Mouse (Mus musculus) midbrain, embryonic 12.5 days (tissue): ENCODE data around the gene Rccd1. TPM values are rescaled to one million over a fixed set of nuclear protein-coding genes. Genes with fewer than 3 reads are reported as not detected.

Experiments
- ATAC-seq: fragments of 200-750 bp; cut with Nextera tagmentation; 2 replicates; pipeline ENCODE4 v1.8.0; 2017; ENCODE audit warnings: low read depth, moderate TSS enrichment, moderate library complexity; ENCODE audit not compliant: low FRiP score
- H3K27ac ChIP-seq: fragments of 300-500 bp; sonication (generic); replicated peaks from 2 replicates; pipeline ENCODE4 v1.5.1; 2016; ENCODE audit warnings: mild to moderate bottlenecking
- H3K27me3 ChIP-seq: fragments of 300-500 bp; sonication (generic); 2 replicates; pipeline ENCODE4 v1.6.1; 2016; ENCODE audit warnings: mild to moderate bottlenecking
- H3K36me3 ChIP-seq: fragments of 300-500 bp; sonication (generic); 2 replicates; pipeline ENCODE4 v1.6.1; 2016
- H3K4me1 ChIP-seq: fragments of 300-500 bp; sonication (generic); 2 replicates; pipeline ENCODE4 v1.6.1; 2016
- H3K4me2 ChIP-seq: fragments of 300-500 bp; sonication (generic); replicated peaks from 2 replicates; pipeline ENCODE4 v1.6.1; 2016; ENCODE audit warnings: mild to moderate bottlenecking, moderate library complexity
- H3K4me3 ChIP-seq: fragments of 300-500 bp; sonication (generic); 2 replicates; pipeline ENCODE4 v1.5.1; 2016; ENCODE audit warnings: mild to moderate bottlenecking
- H3K9ac ChIP-seq: fragments of 300-500 bp; sonication (generic); replicated peaks from 2 replicates; pipeline ENCODE4 v1.6.1; 2016; ENCODE audit warnings: mild to moderate bottlenecking, moderate library complexity
- H3K9me3 ChIP-seq: fragments of 300-500 bp; sonication (generic); 2 replicates; pipeline ENCODE4 v1.6.1; 2016; ENCODE audit warnings: mild to moderate bottlenecking
- WGBS: fragments of 180-500 bp; shearing (Covaris S2); methylation state at CpG from one replicate; pipeline ENCODE4 v1.1.7; 2016; 5-methylcytosine and 5-hydroxymethylcytosine counted together
- polyA plus RNA-seq: library from polyadenylated mRNA; unstranded; fragments of >200 nt; fragmentation: Nextera tagmentation; extraction: Ambion mirVana; gene quantifications from 2 replicates; pipeline ENCODE4 v1.2.1, GENCODE M21; 2016

Gene Rccd1
- polyA plus RNA-seq, 1 experiment from 2014 or later, result 14.2 TPM

- H3K36me3 ChIP-seq, result peaks cover 67% of the 10 kb centered on the region
- H3K9me3 ChIP-seq, result no peaks in the 10 kb centered on the region
- H3K4me2 ChIP-seq, result peak overlapping the region; percentile 81
- H3K4me1 ChIP-seq, result peaks cover 15% of the 10 kb centered on the region
- H3K4me3 ChIP-seq, result peak overlapping the region; percentile 61
- H3K27me3 ChIP-seq, result no peaks in the 10 kb centered on the region
- WGBS, result 23% methylated on average over 8 of the region's 8 CpGs
- H3K9ac ChIP-seq, result peak overlapping the region; percentile 63
- ATAC-seq, result no peak
- H3K27ac ChIP-seq, result 0 out of 2 replicates have a peak overlapping the region, but pooled peaks have one; percentile 80
These were observed 918 bp downstream of the Rccd1 start for GRCm38 (mm10) chr7:80323336-80323735.

GRCm38 (mm10) chr7:80319846-80320496, 4.3 kb downstream of the Rccd1 start:
- no peak overlapping the region for H3K9ac ChIP-seq
- no peak overlapping the region for H3K4me2 ChIP-seq
- 85% methylated on average over 19 of the region's 19 CpGs for WGBS
- peaks cover 48% of the 10 kb centered on the region for H3K36me3 ChIP-seq
- no peak overlapping the region for H3K4me3 ChIP-seq
- no peak overlapping the region for H3K27ac ChIP-seq
- H3K27me3 ChIP-seq, result no peaks in the 10 kb centered on the region
- no peak for ATAC-seq
- H3K9me3 ChIP-seq, result no peaks in the 10 kb centered on the region
- peaks cover 15% of the 10 kb centered on the region for H3K4me1 ChIP-seq

GRCm38 (mm10) chr7:80318670-80319069, 5.6 kb downstream of the Rccd1 start:
- no peak overlapping the region for H3K4me2 ChIP-seq
- H3K27ac ChIP-seq, result no peak overlapping the region
- no peak overlapping the region for H3K4me3 ChIP-seq
- 99% methylated on average over 4 of the region's 4 CpGs for WGBS
- H3K36me3 ChIP-seq, result peaks cover 60% of the 10 kb centered on the region
- no peak for ATAC-seq
- no peaks in the 10 kb centered on the region for H3K27me3 ChIP-seq
- H3K9me3 ChIP-seq, result no peaks in the 10 kb centered on the region
- 0 out of 2 replicates have a peak overlapping the region, but pooled peaks have one; percentile 8 for H3K9ac ChIP-seq
- peaks cover 15% of the 10 kb centered on the region for H3K4me1 ChIP-seq

- no peak overlapping the region for H3K4me3 ChIP-seq
- H3K9ac ChIP-seq, result no peak overlapping the region
- peaks cover 71% of the 10 kb centered on the region for H3K36me3 ChIP-seq
- H3K27ac ChIP-seq, result no peak overlapping the region
- H3K4me1 ChIP-seq, result peaks cover 6% of the 10 kb centered on the region; the same call in 1 of the 2 replicates
- no peak for ATAC-seq
- H3K9me3 ChIP-seq, result no peaks in the 10 kb centered on the region
- H3K27me3 ChIP-seq, result no peaks in the 10 kb centered on the region
- H3K4me2 ChIP-seq, result no peak overlapping the region
- WGBS, result 74% methylated on average over 1 of the region's 1 CpGs
These were observed 6.7 kb downstream of the Rccd1 start for GRCm38 (mm10) chr7:80317439-80318115.

GRCm38 (mm10) chr7:80315733-80316132, 8.5 kb downstream of the Rccd1 start:
- no peak for ATAC-seq
- 91% methylated on average over 2 of the region's 2 CpGs for WGBS
- Histone ChIP-seq H3K27ac (no peak overlapping the region), H3K4me3 (no peak overlapping the region), H3K9ac (no peak overlapping the region), H3K27me3 (no peaks in the 10 kb centered on the region), H3K36me3 (peaks cover 78% of the 10 kb centered on the region), H3K4me1 (no peaks in the 10 kb centered on the region), H3K4me2 (no peak overlapping the region), H3K9me3 (no peaks in the 10 kb centered on the region)

GRCm38 (mm10) chr7:80310771-80311170, 13.5 kb downstream of the Rccd1 start:
- 87% methylated on average over 7 of the region's 7 CpGs for WGBS
- H3K27ac ChIP-seq, result no peak overlapping the region
- no peak for ATAC-seq
- H3K36me3 ChIP-seq, result peaks cover 93% of the 10 kb centered on the region
- H3K27me3 ChIP-seq, result no peaks in the 10 kb centered on the region
- H3K4me2 ChIP-seq, result no peak overlapping the region
- no peak overlapping the region for H3K9ac ChIP-seq
- H3K4me3 ChIP-seq, result no peak overlapping the region
- no peaks in the 10 kb centered on the region for H3K9me3 ChIP-seq
- no peaks in the 10 kb centered on the region for H3K4me1 ChIP-seq

- Histone ChIP-seq H3K27ac (no peak overlapping the region), H3K9ac (no peak overlapping the region), H3K4me2 (no peak overlapping the region), H3K4me1 (no peaks in the 10 kb centered on the region), H3K36me3 (peaks cover 94% of the 10 kb centered on the region), H3K9me3 (no peaks in the 10 kb centered on the region), H3K4me3 (no peak overlapping the region), H3K27me3 (no peaks in the 10 kb centered on the region)
- WGBS, result 87% methylated on average over 3 of the region's 3 CpGs
- ATAC-seq, result no peak
These were observed 16.5 kb downstream of the Rccd1 start for GRCm38 (mm10) chr7:80307766-80308165.

- Histone ChIP-seq H3K9me3 (no peaks in the 10 kb centered on the region), H3K36me3 (peaks cover 66% of the 10 kb centered on the region), H3K9ac (no peak overlapping the region), H3K4me1 (peaks cover 17% of the 10 kb centered on the region), H3K27me3 (no peaks in the 10 kb centered on the region), H3K4me3 (no peak overlapping the region), H3K4me2 (no peak overlapping the region), H3K27ac (no peak overlapping the region)
- no peak for ATAC-seq
- WGBS, result 87% methylated on average over 2 of the region's 2 CpGs
These were observed 22.7 kb downstream of the Rccd1 start for GRCm38 (mm10) chr7:80301522-80301921.

- Histone ChIP-seq H3K4me1 (peaks cover 24% of the 10 kb centered on the region), H3K27me3 (no peaks in the 10 kb centered on the region), H3K27ac (no peak overlapping the region), H3K9ac (no peak overlapping the region), H3K36me3 (peaks cover 48% of the 10 kb centered on the region), H3K4me3 (no peak overlapping the region), H3K4me2 (no peak overlapping the region), H3K9me3 (no peaks in the 10 kb centered on the region)
- ATAC-seq, result no peak
- 98% methylated on average over 3 of the region's 3 CpGs for WGBS
These were observed 24.7 kb downstream of the Rccd1 start for GRCm38 (mm10) chr7:80299568-80299967.

- H3K4me3 ChIP-seq, result no peak overlapping the region
- no peak overlapping the region for H3K27ac ChIP-seq
- H3K4me1 ChIP-seq, result peaks cover 24% of the 10 kb centered on the region
- WGBS, result 96% methylated on average over 4 of the region's 4 CpGs
- peaks cover 40% of the 10 kb centered on the region for H3K36me3 ChIP-seq
- H3K9me3 ChIP-seq, result no peaks in the 10 kb centered on the region
- no peak overlapping the region for H3K4me2 ChIP-seq
- H3K27me3 ChIP-seq, result no peaks in the 10 kb centered on the region
- H3K9ac ChIP-seq, result no peak overlapping the region
- ATAC-seq, result no peak
These were observed 25.5 kb downstream of the Rccd1 start for GRCm38 (mm10) chr7:80298754-80299153.

GRCm38 (mm10) chr7:80297041-80297440, 27.2 kb downstream of the Rccd1 start:
- H3K27ac ChIP-seq, result no peak overlapping the region
- H3K36me3 ChIP-seq, result peaks cover 27% of the 10 kb centered on the region
- WGBS, result 73% methylated on average over 3 of the region's 3 CpGs
- H3K9ac ChIP-seq, result 0 out of 2 replicates have a peak overlapping the region, but pooled peaks have one; percentile 28
- 0 out of 2 replicates have a peak overlapping the region, but pooled peaks have one; percentile 2 for H3K4me3 ChIP-seq
- ATAC-seq, result no peak
- H3K4me2 ChIP-seq, result 0 out of 2 replicates have a peak overlapping the region, but pooled peaks have one; percentile 4
- H3K9me3 ChIP-seq, result no peaks in the 10 kb centered on the region
- H3K4me1 ChIP-seq, result peaks cover 24% of the 10 kb centered on the region
- no peaks in the 10 kb centered on the region for H3K27me3 ChIP-seq

GRCm38 (mm10) chr7:80296462-80296861, 27.8 kb downstream of the Rccd1 start:
- peak overlapping the region; percentile 84; the same call in 1 of the 2 replicates for H3K4me3 ChIP-seq
- peak overlapping the region; percentile 86 for H3K4me2 ChIP-seq
- peaks cover 24% of the 10 kb centered on the region for H3K4me1 ChIP-seq
- 87% methylated on average over 6 of the region's 6 CpGs for WGBS
- no peak for ATAC-seq
- peaks cover 21% of the 10 kb centered on the region for H3K36me3 ChIP-seq
- no peaks in the 10 kb centered on the region for H3K9me3 ChIP-seq
- no peaks in the 10 kb centered on the region for H3K27me3 ChIP-seq
- no peak overlapping the region for H3K27ac ChIP-seq
- H3K9ac ChIP-seq, result no peak overlapping the region
